Mouse (Mus musculus): ENCODE data around the gene Ryr2.

DNA sequence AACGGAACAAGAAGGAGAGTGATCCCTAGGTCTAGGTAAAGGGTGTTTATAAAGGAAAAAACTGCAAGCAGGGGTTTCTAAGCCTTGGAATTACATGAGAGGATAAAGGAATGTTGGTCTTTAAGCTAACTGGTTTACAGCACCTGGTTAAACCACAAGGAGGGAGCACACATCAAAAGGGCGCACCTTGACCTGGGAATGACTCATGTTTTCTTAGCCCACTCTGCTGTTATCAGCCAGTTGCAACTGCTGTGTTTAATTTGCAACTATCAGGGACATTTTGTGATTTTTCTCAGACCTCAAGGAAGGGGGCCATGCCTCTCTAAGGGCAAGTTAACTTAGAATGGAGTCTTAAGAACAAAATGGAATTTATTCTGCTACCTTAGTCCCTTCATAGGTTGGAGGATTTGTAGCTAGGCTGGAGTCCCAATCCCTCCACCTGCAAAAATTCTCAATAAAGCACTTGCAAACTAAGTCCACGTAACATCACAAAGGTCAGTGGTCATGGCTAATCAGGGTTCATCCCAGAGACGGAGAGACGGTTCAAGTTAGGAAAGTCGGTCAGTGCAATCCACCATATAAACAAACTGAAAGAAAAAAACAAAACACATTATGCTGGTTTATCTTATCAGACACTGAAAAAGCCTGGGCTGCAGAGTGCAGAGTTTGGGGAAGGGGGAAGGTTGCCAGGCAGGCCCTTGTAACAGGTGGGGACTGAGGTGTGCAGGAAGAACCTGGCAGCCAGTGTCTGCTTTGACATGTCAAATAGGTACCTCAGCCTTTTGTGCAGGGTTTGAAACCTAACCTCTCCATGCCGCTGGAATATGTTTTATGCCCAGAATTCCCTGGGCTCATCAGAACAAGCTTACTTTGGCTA is 574.5 kb downstream of the Ryr2 start:
- no peak for TF ChIP-seq KAT2A (IDR thresholded peaks at IDR 0.05; ENCODE audit: insufficient replicate concordance, low read length)
- no peak for TF ChIP-seq CTCF (conservative IDR thresholded peaks at IDR 0.05 in 1 of 2, IDR thresholded peaks at IDR 0.05 in 1 of 2; ENCODE audit: low read depth in 2 of 2, low read length in 2 of 2)
- no peak for TF ChIP-seq ZNF384 (IDR thresholded peaks at IDR 0.05; ENCODE audit: low read depth, low read length)
- TF ChIP-seq SIN3A (IDR thresholded peaks at IDR 0.05; ENCODE audit: low read length) = no peak
- TF ChIP-seq POLR2A (IDR thresholded peaks at IDR 0.05; ENCODE audit: low read depth, low read length) = no peak
- TF ChIP-seq HCFC1 (IDR thresholded peaks at IDR 0.05; ENCODE audit: low read depth, low read length) = no peak
- no peak for TF ChIP-seq ETS1 (conservative IDR thresholded peaks at IDR 0.05; ENCODE audit: low read depth, low read length)

Data from CH12.LX (cell line).